Mouse (Mus musculus): Measurements from ENCODE around the gene Rab6b. TPM values are rescaled to one million over a fixed set of nuclear protein-coding genes. Genes with fewer than 3 reads are reported as not detected.

Gene Rab6b
- 1.2 and 2.1 TPM in 2 replicates for polyA plus RNA-seq (2016; fragmentation: Nextera tagmentation; extraction: Ambion mirVana)

- Histone ChIP-seq H3K4me1 (peaks cover 39% of the 10 kb centered on the region), H3K27me3 (ENCODE audit: low read depth, poor library complexity, severe bottlenecking) (peaks cover 70% of the 10 kb centered on the region), H3K36me3 (no peaks in the 10 kb centered on the region), H3K27ac (peak within 1 kb of the TSS; percentile 81), H3K4me3 (peak within 1 kb of the TSS; percentile 72), H3K9me3 (replicated peaks) (no peaks in the 10 kb centered on the region)
- under 1% methylated on average over 79 of the region's 81 CpGs for WGBS
- DNase-seq (ENCODE audit: low spot score): peak; percentile 68
Observed at GRCm38 (mm10) chr9:103111621-103112470, at the start of gene Rab6b. Gene Rab6b, plus strand, starts transcription at chr9:103111787.

GRCm38 (mm10) chr9:103063591-103063990 lies 48.0 kb upstream of the Rab6b start:
- no peaks in the 10 kb centered on the region for H3K9me3 ChIP-seq (replicated peaks)
- H3K27ac ChIP-seq: no peak overlapping the region
- DNase-seq (ENCODE audit: low spot score): no peak
- WGBS: 93% methylated on average over 6 of the region's 6 CpGs
- no peaks in the 10 kb centered on the region for H3K27me3 ChIP-seq (ENCODE audit: low read depth, poor library complexity, severe bottlenecking)
- no peak overlapping the region for H3K4me3 ChIP-seq
- H3K36me3 ChIP-seq: no peaks in the 10 kb centered on the region
- 0 out of 2 replicates have a peak, but pooled peaks cover 9% of the 10 kb centered on the region for H3K4me1 ChIP-seq

GRCm38 (mm10) chr9:103066845-103067244 lies 44.7 kb upstream of the Rab6b start:
- no peaks in the 10 kb centered on the region for H3K36me3 ChIP-seq
- 0 out of 2 replicates have a peak, but pooled peaks cover 5% of the 10 kb centered on the region for H3K4me1 ChIP-seq
- 84% methylated on average over 8 of the region's 8 CpGs for WGBS
- no peak overlapping the region for H3K27ac ChIP-seq
- DNase-seq (ENCODE audit: low spot score): no peak
- H3K4me3 ChIP-seq: no peak overlapping the region
- H3K27me3 ChIP-seq (ENCODE audit: low read depth, poor library complexity, severe bottlenecking): no peaks in the 10 kb centered on the region
- no peaks in the 10 kb centered on the region for H3K9me3 ChIP-seq (replicated peaks)

- WGBS: 93% methylated on average over 11 of the region's 11 CpGs
Observed at GRCm38 (mm10) chr9:103067651-103068050, 43.9 kb upstream of the Rab6b start.

GRCm38 (mm10) chr9:103068769-103069168 lies 42.8 kb upstream of the Rab6b start:
- H3K9me3 ChIP-seq (replicated peaks): no peaks in the 10 kb centered on the region
- H3K4me3 ChIP-seq: no peak overlapping the region
- DNase-seq (ENCODE audit: low spot score): no peak
- H3K27me3 ChIP-seq (ENCODE audit: low read depth, poor library complexity, severe bottlenecking): no peaks in the 10 kb centered on the region
- 0 out of 2 replicates have a peak, but pooled peaks cover 5% of the 10 kb centered on the region for H3K4me1 ChIP-seq
- no peak overlapping the region for H3K27ac ChIP-seq
- no peaks in the 10 kb centered on the region for H3K36me3 ChIP-seq
- 93% methylated on average over 8 of the region's 8 CpGs for WGBS

More at GRCm38 (mm10) chr9:103067651-103068050, 43.9 kb upstream of the Rab6b start:
- Histone ChIP-seq H3K27ac (no peak overlapping the region), H3K27me3 (ENCODE audit: low read depth, poor library complexity, severe bottlenecking) (no peaks in the 10 kb centered on the region), H3K36me3 (no peaks in the 10 kb centered on the region), H3K4me1 (0 out of 2 replicates have a peak, but pooled peaks cover 5% of the 10 kb centered on the region), H3K4me3 (no peak overlapping the region), H3K9me3 (replicated peaks) (no peaks in the 10 kb centered on the region)
- DNase-seq (ENCODE audit: low spot score): no peak

- Histone ChIP-seq H3K9me3 (replicated peaks) (no peaks in the 10 kb centered on the region), H3K36me3 (no peaks in the 10 kb centered on the region), H3K4me1 (0 out of 2 replicates have a peak, but pooled peaks cover 3% of the 10 kb centered on the region), H3K27me3 (ENCODE audit: low read depth, poor library complexity, severe bottlenecking) (no peaks in the 10 kb centered on the region), H3K4me3 (no peak overlapping the region), H3K27ac (no peak overlapping the region)
- DNase-seq (ENCODE audit: low spot score): no peak
- 84% methylated on average over 7 of the region's 7 CpGs for WGBS
Observed at GRCm38 (mm10) chr9:103071541-103072203, 39.9 kb upstream of the Rab6b start.

- Histone ChIP-seq H3K27me3 (ENCODE audit: low read depth, poor library complexity, severe bottlenecking) (no peaks in the 10 kb centered on the region), H3K4me3 (no peak overlapping the region), H3K4me1 (no peaks in the 10 kb centered on the region), H3K36me3 (no peaks in the 10 kb centered on the region), H3K9me3 (replicated peaks) (no peaks in the 10 kb centered on the region), H3K27ac (no peak overlapping the region)
- DNase-seq (ENCODE audit: low spot score): no peak
- WGBS: 90% methylated on average over 6 of the region's 6 CpGs
Observed at GRCm38 (mm10) chr9:103072204-103072599, 39.4 kb upstream of the Rab6b start.

GRCm38 (mm10) chr9:103072926-103073515 lies 38.6 kb upstream of the Rab6b start:
- H3K27me3 ChIP-seq (ENCODE audit: low read depth, poor library complexity, severe bottlenecking): no peaks in the 10 kb centered on the region
- H3K27ac ChIP-seq: no peak overlapping the region
- H3K4me3 ChIP-seq: no peak overlapping the region
- no peak for DNase-seq (ENCODE audit: low spot score)
- no peaks in the 10 kb centered on the region for H3K9me3 ChIP-seq (replicated peaks)
- H3K36me3 ChIP-seq: no peaks in the 10 kb centered on the region
- WGBS: 91% methylated on average over 11 of the region's 11 CpGs
- H3K4me1 ChIP-seq: no peaks in the 10 kb centered on the region

- Histone ChIP-seq H3K4me3 (no peak overlapping the region), H3K4me1 (no peaks in the 10 kb centered on the region), H3K36me3 (no peaks in the 10 kb centered on the region), H3K27me3 (ENCODE audit: low read depth, poor library complexity, severe bottlenecking) (no peaks in the 10 kb centered on the region), H3K9me3 (replicated peaks) (no peaks in the 10 kb centered on the region), H3K27ac (no peak overlapping the region)
- 86% methylated on average over 21 of the region's 21 CpGs for WGBS
- DNase-seq (ENCODE audit: low spot score): no peak
Observed at GRCm38 (mm10) chr9:103076836-103077531, 34.6 kb upstream of the Rab6b start.

- no peaks in the 10 kb centered on the region for H3K9me3 ChIP-seq (replicated peaks)
- no peaks in the 10 kb centered on the region for H3K4me1 ChIP-seq
- H3K27ac ChIP-seq: no peak overlapping the region
- DNase-seq (ENCODE audit: low spot score): no peak
- H3K36me3 ChIP-seq: no peaks in the 10 kb centered on the region
- H3K4me3 ChIP-seq: no peak overlapping the region
- no peaks in the 10 kb centered on the region for H3K27me3 ChIP-seq (ENCODE audit: low read depth, poor library complexity, severe bottlenecking)
- 91% methylated on average over 6 of the region's 6 CpGs for WGBS
Observed at GRCm38 (mm10) chr9:103078194-103078691, 33.3 kb upstream of the Rab6b start.

GRCm38 (mm10) chr9:103080211-103080610 lies 31.4 kb upstream of the Rab6b start:
- 86% methylated on average over 3 of the region's 3 CpGs for WGBS
- H3K36me3 ChIP-seq: no peaks in the 10 kb centered on the region
- no peak for DNase-seq (ENCODE audit: low spot score)
- H3K4me1 ChIP-seq: no peaks in the 10 kb centered on the region
- H3K4me3 ChIP-seq: no peak overlapping the region
- H3K9me3 ChIP-seq (replicated peaks): no peaks in the 10 kb centered on the region
- no peak overlapping the region for H3K27ac ChIP-seq
- H3K27me3 ChIP-seq (ENCODE audit: low read depth, poor library complexity, severe bottlenecking): no peaks in the 10 kb centered on the region

GRCm38 (mm10) chr9:103082246-103082975 lies 29.2 kb upstream of the Rab6b start:
- DNase-seq (ENCODE audit: low spot score): no peak
- 82% methylated on average over 8 of the region's 8 CpGs for WGBS
- no peaks in the 10 kb centered on the region for H3K9me3 ChIP-seq (replicated peaks)
- H3K36me3 ChIP-seq: no peaks in the 10 kb centered on the region
- no peaks in the 10 kb centered on the region; the same call in 1 of the 2 replicates for H3K27me3 ChIP-seq (ENCODE audit: low read depth, poor library complexity, severe bottlenecking)
- H3K27ac ChIP-seq: no peak overlapping the region
- H3K4me1 ChIP-seq: no peaks in the 10 kb centered on the region
- H3K4me3 ChIP-seq: no peak overlapping the region

Data from limb, embryonic 10.5 days (tissue).